Comparison of ENCODE assay signal across 8 mouse cellular contexts in the genomic region with DNA sequence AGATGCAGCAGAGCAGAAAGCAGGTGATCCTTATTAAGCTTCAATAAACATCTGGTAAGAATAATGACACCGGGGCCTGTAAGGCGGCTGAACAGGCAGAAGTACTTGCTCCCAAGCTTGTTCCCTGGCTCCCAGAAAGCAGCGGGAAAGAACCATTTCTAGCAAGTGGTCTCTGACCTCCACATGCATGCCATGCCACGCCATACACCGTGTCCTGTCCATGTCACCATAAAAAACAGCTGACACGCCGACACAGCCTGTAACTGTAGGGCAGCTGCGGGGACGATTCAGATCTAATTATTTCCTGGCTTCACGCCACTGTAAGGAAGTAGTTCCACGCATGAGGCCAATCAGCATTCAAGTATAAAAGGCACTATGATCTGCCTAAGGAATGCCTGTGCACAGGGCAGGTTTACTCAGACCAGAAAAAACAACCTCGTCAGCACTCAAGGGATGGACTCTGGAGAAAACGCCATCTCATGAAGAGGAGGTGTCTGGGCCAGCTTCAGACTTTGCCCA. TPM values are rescaled to one million over a fixed set of nuclear protein-coding genes. Genes with fewer than 3 reads are reported as not detected.
DNase-seq lines count a peak whose midpoint lies in the region; ATAC-seq and TF ChIP-seq lines count a peak whose summit lies in the region.

No protein-coding gene starts in this region.

- H3K9me3 ChIP-seq in lung, embryonic 15.5 days, result no peaks in the 10 kb centered on the region
- H3K9me3 ChIP-seq in kidney, postnatal 0 days (replicated peaks; ENCODE audit: low read length), result no peaks in the 10 kb centered on the region

- peaks cover 16% of the 10 kb centered on the region; the same call in 1 of the 2 replicates for H3K4me1 ChIP-seq in lung, embryonic 15.5 days
- H3K4me1 ChIP-seq in kidney, postnatal 0 days (replicated peaks; ENCODE audit: insufficient read depth, low read length), result peaks cover 21% of the 10 kb centered on the region; the same call in 1 of the 2 replicates
- H3K4me1 ChIP-seq in small intestine, adult 2 months (ENCODE audit: control insufficient read depth, insufficient read depth, insufficient read length, low read length), result peaks cover 21% of the 10 kb centered on the region

- no peak for TF ChIP-seq POLR2A in small intestine, adult 2 months (IDR thresholded peaks at IDR 0.05; ENCODE audit: low read depth, low read length)

- H3K27me3 ChIP-seq in lung, embryonic 15.5 days, result no peaks in the 10 kb centered on the region
- no peaks in the 10 kb centered on the region for H3K27me3 ChIP-seq in kidney, postnatal 0 days (ENCODE audit: insufficient read depth, low read length)
- H3K27me3 ChIP-seq in small intestine, adult 2 months (ENCODE audit: control insufficient read depth, insufficient read depth, low read length), result no peaks in the 10 kb centered on the region

- H3K9ac ChIP-seq in lung, embryonic 15.5 days, result no peak overlapping the region
- H3K9ac ChIP-seq in kidney, postnatal 0 days (ENCODE audit: low read depth, low read length), result no peak overlapping the region

- no peak overlapping the region for H3K4me3 ChIP-seq in lung, embryonic 15.5 days
- no peak overlapping the region for H3K4me3 ChIP-seq in kidney, postnatal 0 days (replicated peaks; ENCODE audit: low read depth, low read length)
- peak overlapping the region; percentile 3; the same call in 1 of the 2 replicates for H3K4me3 ChIP-seq in small intestine, adult 2 months (ENCODE audit: low read depth, low read length)

- peaks cover 4% of the 10 kb centered on the region; the same call in 1 of the 2 replicates for H3K36me3 ChIP-seq in lung, embryonic 15.5 days
- H3K36me3 ChIP-seq in kidney, postnatal 0 days (ENCODE audit: insufficient read depth, low read length), result 0 out of 2 replicates have a peak, but pooled peaks cover 8% of the 10 kb centered on the region
- H3K36me3 ChIP-seq in small intestine, adult 2 months (ENCODE audit: control insufficient read depth, insufficient read depth, low read length), result peaks cover 6% of the 10 kb centered on the region

- H3K4me2 ChIP-seq in lung, embryonic 15.5 days, result no peak overlapping the region
- H3K4me2 ChIP-seq in kidney, postnatal 0 days (ENCODE audit: low read length), result no peak overlapping the region; the same call in 1 of the 2 replicates

- 42% methylated on average over 13 of the region's 13 CpGs for WGBS in lung, embryonic 15.5 days
- WGBS in kidney, postnatal 0 days, result 10% methylated on average over 13 of the region's 13 CpGs
- 9% methylated on average over 13 of the region's 13 CpGs for WGBS in small intestine, adult 2 months

- ATAC-seq in lung, embryonic 15.5 days (ENCODE audit: borderline replicate concordance, extremely low read depth, low FRiP score, low TSS enrichment), result peak; percentile 23; the same call in 1 of the 2 replicates
- peak; percentile 46; the same call in 1 of the 2 replicates for ATAC-seq in granulocyte monocyte progenitor cell, adult 5-6 weeks (replicated peaks; ENCODE audit: poor library complexity, severe bottlenecking)
- ATAC-seq in kidney, postnatal 0 days (replicated peaks; ENCODE audit: low FRiP score, low read depth), result peak; percentile 89

- no peak for DNase-seq in lung, postnatal 25 days (ENCODE audit: low spot score)
- peak; percentile 51 for DNase-seq in kidney, postnatal 0 days (ENCODE audit: low spot score)
- DNase-seq in spleen, postnatal 10 days (ENCODE audit: low spot score in 2 of 2), result no peak
- no peak for DNase-seq in testis, postnatal 10 days (ENCODE audit: low spot score)
- DNase-seq in adrenal gland, postnatal 25 days, result no peak

- TF ChIP-seq CTCF in kidney, postnatal 0 days (IDR thresholded peaks at IDR 0.05; ENCODE audit: low read depth), result no peak
- no peak for TF ChIP-seq CTCF in small intestine, adult 2 months (IDR thresholded peaks at IDR 0.05; ENCODE audit: extremely low read depth, insufficient read length, insufficient replicate concordance, low read depth, low read length)

- no peak overlapping the region for H3K27ac ChIP-seq in lung, embryonic 15.5 days
- peak overlapping the region; percentile 52 for H3K27ac ChIP-seq in kidney, postnatal 0 days
- peak overlapping the region; percentile 92 for H3K27ac ChIP-seq in small intestine, adult 2 months (ENCODE audit: insufficient read depth, low read depth, low read length)

RNA-seq across cellular contexts. Expression of a gene that starts 10.8 kb away (rescaled TPM):
- 34.9 and 38.4 TPM in 2 replicates for polyA plus RNA-seq in lung, embryonic 15.5 days (2015; fragmentation: Nextera tagmentation; extraction: Ambion mirVana)
- 58.4 and 58.8 TPM in 2 replicates for total RNA-seq in granulocyte monocyte progenitor cell, adult 5-6 weeks (2014; fragmentation: Nextera tagmentation)
- total RNA-seq in granulocyte monocyte progenitor cell, adult 5-6 weeks (2017), result 28.7 and 38.6 TPM in 2 replicates
- 26.9 and 28.8 TPM in 2 replicates for polyA plus RNA-seq in kidney, postnatal 0 days (2015; fragmentation: Nextera tagmentation; extraction: Ambion mirVana)
- polyA plus RNA-seq in small intestine, adult 2 months (2012; rRNA removed), result 51.0 and 115 TPM in 2 replicates
- total RNA-seq in adrenal gland, postnatal 25 days (2021), result 105 and 111 TPM in 2 replicates

RNA-seq across cellular contexts. Expression of a gene that starts 39.1 kb away (rescaled TPM):
- polyA plus RNA-seq in lung, embryonic 15.5 days (2015; fragmentation: Nextera tagmentation; extraction: Ambion mirVana), result 2.7 and 3.6 TPM in 2 replicates
- total RNA-seq in granulocyte monocyte progenitor cell, adult 5-6 weeks (2014; fragmentation: Nextera tagmentation), result 0.51 TPM in 1 of 2 replicates, not detected in the other
- total RNA-seq in granulocyte monocyte progenitor cell, adult 5-6 weeks (2017), result not detected in 2 replicates
- 1.3 TPM in 2 replicates for polyA plus RNA-seq in kidney, postnatal 0 days (2015; fragmentation: Nextera tagmentation; extraction: Ambion mirVana)
- 1.0 and 3.9 TPM in 2 replicates for polyA plus RNA-seq in small intestine, adult 2 months (2012; rRNA removed)
- total RNA-seq in adrenal gland, postnatal 25 days (2021), result 7.0 and 13.4 TPM in 2 replicates

Comparison
In these comparisons a context has a peak if more than half of its experiments do, and no peak if none do; other contexts are left out.
1. ATAC-seq: peak in every context shown above with its lines; median percentile 89 in kidney, postnatal 0 days; 46 in granulocyte monocyte progenitor cell, adult 5-6 weeks; 23 in lung, embryonic 15.5 days.